Mouse (Mus musculus) cerebellum, adult 18-20 months (tissue): ENCODE measurements around the gene Wfdc18.
A peak's percentile ranks its signal among the peaks of the same experiment; 100 is the strongest.

Source experiments
- DNase-seq, 2 experiments: peaks; one replicate each; pipeline ENCODE4 v3.0.0; 2021

The Wfdc18 gene

GRCm38 (mm10) chr11:83708715-83709114 lies at the start of gene Wfdc18:
Wfdc18 (plus strand) TSS chr11:83709015.
- no peak for DNase-seq

- no peak for DNase-seq
These were observed 46.6 kb upstream of the Wfdc18 start, which contains the start of gene Ccl4 for GRCm38 (mm10) chr11:83662204-83662603. Ccl4 (plus strand) TSS chr11:83662584.

GRCm38 (mm10) chr11:83663532-83663931 lies 45.3 kb upstream of the Wfdc18 start:
- DNase-seq: no peak

- no peak for DNase-seq
These were observed 37.1 kb upstream of the Wfdc18 start for GRCm38 (mm10) chr11:83671743-83672142.

GRCm38 (mm10) chr11:83675665-83676064 lies 33.1 kb upstream of the Wfdc18 start:
- DNase-seq: no peak

- no peak for DNase-seq
These were observed 18.9 kb upstream of the Wfdc18 start for GRCm38 (mm10) chr11:83689918-83690317.

GRCm38 (mm10) chr11:83692008-83692407 lies 16.8 kb upstream of the Wfdc18 start:
- DNase-seq: no peak

GRCm38 (mm10) chr11:83703705-83704104 lies 5.1 kb upstream of the Wfdc18 start, which contains the start of gene Wfdc17:
Wfdc17 (plus strand) TSS chr11:83703991.
- no peak for DNase-seq

GRCm38 (mm10) chr11:83709683-83710082 lies 868 bp downstream of the Wfdc18 start:
- DNase-seq: no peak

- no peak for DNase-seq
These were observed 3.9 kb downstream of the Wfdc18 start for GRCm38 (mm10) chr11:83712671-83713070.

GRCm38 (mm10) chr11:83713925-83714324 lies 5.1 kb downstream of the Wfdc18 start:
- no peak for DNase-seq

- no peak for DNase-seq
These were observed 8.3 kb downstream of the Wfdc18 start for GRCm38 (mm10) chr11:83717042-83717665.

GRCm38 (mm10) chr11:83720766-83721165 lies 12.0 kb downstream of the Wfdc18 start:
- no peak for DNase-seq

GRCm38 (mm10) chr11:83728757-83729432 lies 20.1 kb downstream of the Wfdc18 start:
- DNase-seq: no peak

GRCm38 (mm10) chr11:83731116-83731515 lies 22.3 kb downstream of the Wfdc18 start:
- DNase-seq: no peak

- DNase-seq: no peak
These were observed 24.3 kb downstream of the Wfdc18 start for GRCm38 (mm10) chr11:83733071-83733640.

- DNase-seq: no peak
These were observed 25.4 kb downstream of the Wfdc18 start for GRCm38 (mm10) chr11:83734215-83734614.

GRCm38 (mm10) chr11:83735881-83736280 lies 27.1 kb downstream of the Wfdc18 start:
- DNase-seq: no peak

- DNase-seq: no peak
These were observed 28.3 kb downstream of the Wfdc18 start for GRCm38 (mm10) chr11:83737109-83737558.

GRCm38 (mm10) chr11:83739241-83739640 lies 30.4 kb downstream of the Wfdc18 start:
- peak; percentile 71 to 76 for DNase-seq

- DNase-seq: no peak
These were observed 31.7 kb downstream of the Wfdc18 start for GRCm38 (mm10) chr11:83740443-83740991.

- DNase-seq: no peak
These were observed 33.0 kb downstream of the Wfdc18 start for GRCm38 (mm10) chr11:83741841-83742240.

GRCm38 (mm10) chr11:83742731-83743355 lies 34.0 kb downstream of the Wfdc18 start:
- no peak for DNase-seq
